Mouse (Mus musculus): Measurements from ENCODE around the gene Xylb.

- TF ChIP-seq POLR2A (IDR thresholded peaks at IDR 0.05; ENCODE audit: borderline replicate concordance, low read depth, low read length): no peak
- no peak for TF ChIP-seq CTCF (IDR thresholded peaks at IDR 0.05; ENCODE audit: low read depth, low read length)
Measured at GRCm38 (mm10) chr9:119355943-119356342, 1.2 kb upstream of the Xylb start.

Data from bone marrow macrophage, adult 2 months (primary cell).